Comparison of ENCODE assay signal across 23 mouse cellular contexts in genomic region chr4:104918017-104918416, GRCm38 (mm10). TPM values are rescaled to one million over a fixed set of nuclear protein-coding genes. Genes with fewer than 3 reads are reported as not detected.
"Had no signal": no experiment of that assay in that cellular context is flagged by ENCODE, and none has a peak within 500 bp of the region (broad histone marks: within the 10 kb centered on the region; RNA-seq: fewer than 3 reads in every experiment).

No protein-coding gene starts in this region.

- H3K9me3 ChIP-seq: intestine, embryonic 15.5 days; liver, embryonic 13.5 days; midbrain, embryonic 12.5 days; midbrain, embryonic 15.5 days; neural tube, embryonic 12.5 days; neural tube, embryonic 15.5 days; stomach, embryonic 15.5 days had no signal

- ATAC-seq: intestine, embryonic 15.5 days; lung, postnatal 0 days; midbrain, embryonic 15.5 days had no signal

- H3K4me1 ChIP-seq: intestine, embryonic 15.5 days; liver, embryonic 13.5 days; neural tube, embryonic 12.5 days; stomach, embryonic 15.5 days had no signal

- DNase-seq: kidney, postnatal 25 days; layer of hippocampus, adult 9-11 months; liver, embryonic 13.5 days; lung, embryonic 14.5 days; right cerebral cortex, adult 18-20 months; right cerebral cortex, postnatal 14 days; right cerebral cortex, postnatal 4 days; thymus, postnatal 25 days had no signal

- H3K9ac ChIP-seq: intestine, embryonic 15.5 days; liver, embryonic 13.5 days; lung, embryonic 14.5 days; midbrain, embryonic 12.5 days; midbrain, embryonic 15.5 days; neural tube, embryonic 12.5 days; neural tube, embryonic 15.5 days; stomach, embryonic 15.5 days had no signal

- H3K4me3 ChIP-seq: intestine, embryonic 15.5 days; liver, embryonic 13.5 days; midbrain, embryonic 12.5 days; midbrain, embryonic 15.5 days; neural tube, embryonic 12.5 days; neural tube, embryonic 15.5 days; stomach, embryonic 15.5 days had no signal

- H3K27ac ChIP-seq: intestine, embryonic 15.5 days; liver, embryonic 13.5 days; macrophage; midbrain, embryonic 12.5 days; midbrain, embryonic 15.5 days; neural tube, embryonic 12.5 days; neural tube, embryonic 15.5 days; stomach, embryonic 15.5 days had no signal

- H3K4me2 ChIP-seq: intestine, embryonic 15.5 days; liver, embryonic 13.5 days; lung, embryonic 14.5 days; midbrain, embryonic 12.5 days; midbrain, embryonic 15.5 days; neural tube, embryonic 12.5 days; neural tube, embryonic 15.5 days; stomach, embryonic 15.5 days had no signal

- H3K36me3 ChIP-seq: intestine, embryonic 15.5 days; liver, embryonic 13.5 days; midbrain, embryonic 12.5 days; midbrain, embryonic 15.5 days; neural tube, embryonic 12.5 days; neural tube, embryonic 15.5 days; stomach, embryonic 15.5 days had no signal

- H3K27me3 ChIP-seq: intestine, embryonic 15.5 days; liver, embryonic 13.5 days; neural tube, embryonic 12.5 days had no signal

RNA-seq across cellular contexts. Expression of gene Fyb2, which starts 4.8 kb away (rescaled TPM):
- total RNA-seq: megakaryocyte, adult 5-6 weeks had no signal
- polyA plus RNA-seq: lung, embryonic 14.5 days had no signal

RNA-seq across cellular contexts. Expression of gene C8a, which starts 41.8 kb away (rescaled TPM):
- total RNA-seq: layer of hippocampus, adult 18-20 months; layer of hippocampus, postnatal 25 days; left cerebral cortex, adult 18-20 months; left cerebral cortex, postnatal 36 days; megakaryocyte, adult 5-6 weeks had no signal
- polyA plus RNA-seq: limb, embryonic 11.5 days; lung, embryonic 14.5 days; lung, postnatal 0 days; macrophage; midbrain, embryonic 12.5 days; midbrain, embryonic 15.5 days; neural tube, embryonic 12.5 days; thymus, postnatal 0 days had no signal
